Mouse (Mus musculus): ENCODE measurements at regions not wholly inside any gene's neighbourhood (a gene's known extent, or its start where the extent isn't known, plus 50 kb on each side); places are given as distances from the start of the nearest gene placed in this dataset.

GRCm38 (mm10) chr12:54446356-54446755 lies 210.0 kb downstream of the Sptssa start:
- Histone ChIP-seq H3K4me3 (replicated peaks; ENCODE audit: extremely low read depth, low read depth, low read length) (no peak overlapping the region), H3K4me1 (ENCODE audit: control insufficient read depth, insufficient read depth, low read length) (no peaks in the 10 kb centered on the region)
- no peak for DNase-seq
- TF ChIP-seq CTCF (IDR thresholded peaks at IDR 0.05; ENCODE audit: insufficient read depth, low read length) (no peak), POLR2A (IDR thresholded peaks at IDR 0.05; ENCODE audit: borderline replicate concordance, extremely low read depth, low read depth, low read length) (no peak)
- WGBS = 79% methylated on average over 7 of the region's 7 CpGs

GRCm38 (mm10) chr12:54444416-54444815 lies 212.0 kb downstream of the Sptssa start:
- Histone ChIP-seq H3K4me3 (replicated peaks; ENCODE audit: extremely low read depth, low read depth, low read length) (no peak overlapping the region), H3K4me1 (ENCODE audit: control insufficient read depth, insufficient read depth, low read length) (no peaks in the 10 kb centered on the region)
- DNase-seq = no peak
- no peak for TF ChIP-seq CTCF (IDR thresholded peaks at IDR 0.05; ENCODE audit: insufficient read depth, low read length)
- TF ChIP-seq POLR2A (IDR thresholded peaks at IDR 0.05; ENCODE audit: borderline replicate concordance, extremely low read depth, low read depth, low read length) = no peak
- WGBS = 44% methylated on average over 4 of the region's 4 CpGs

- no peaks in the 10 kb centered on the region for H3K4me1 ChIP-seq (ENCODE audit: control insufficient read depth, insufficient read depth, low read length)
- TF ChIP-seq CTCF (IDR thresholded peaks at IDR 0.05; ENCODE audit: insufficient read depth, low read length) (no peak), POLR2A (IDR thresholded peaks at IDR 0.05; ENCODE audit: borderline replicate concordance, extremely low read depth, low read depth, low read length) (no peak)
- peak; percentile 10 for DNase-seq
- WGBS = 52% methylated on average over 2 of the region's 2 CpGs
- H3K4me3 ChIP-seq (replicated peaks; ENCODE audit: extremely low read depth, low read depth, low read length) = no peak overlapping the region
Observed at GRCm38 (mm10) chr12:54443285-54443684, 213.1 kb downstream of the Sptssa start.

DNA sequence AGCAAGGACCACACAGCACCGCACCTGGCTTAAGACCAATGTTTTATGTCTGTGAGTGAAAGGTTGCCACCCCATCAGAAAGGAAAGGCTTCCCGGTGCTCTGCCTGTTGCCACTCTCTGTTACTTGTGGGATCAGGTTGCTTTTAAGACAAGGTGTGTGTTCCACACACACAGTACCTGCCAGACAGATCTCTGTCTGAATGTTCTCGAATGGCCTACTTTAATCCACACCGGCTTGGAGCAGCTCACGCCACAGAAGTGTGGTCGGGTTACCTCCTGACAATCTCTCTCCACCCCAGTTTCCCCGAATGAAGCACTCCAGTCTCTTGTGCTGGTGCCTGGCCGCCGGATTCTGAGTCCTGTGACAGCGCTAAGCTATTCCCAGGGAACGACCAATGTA lies 214.0 kb downstream of the Sptssa start:
- TF ChIP-seq POLR2A (IDR thresholded peaks at IDR 0.05; ENCODE audit: borderline replicate concordance, extremely low read depth, low read depth, low read length) = no peak
- TF ChIP-seq CTCF (IDR thresholded peaks at IDR 0.05; ENCODE audit: insufficient read depth, low read length) = no peak
- no peak overlapping the region for H3K4me3 ChIP-seq (replicated peaks; ENCODE audit: extremely low read depth, low read depth, low read length)
- 69% methylated on average over 11 of the region's 11 CpGs for WGBS
- peaks cover 3% of the 10 kb centered on the region; the same call in 1 of the 2 replicates for H3K4me1 ChIP-seq (ENCODE audit: control insufficient read depth, insufficient read depth, low read length)
- no peak for DNase-seq

- 79% methylated on average over 6 of the region's 6 CpGs for WGBS
Observed at GRCm38 (mm10) chr12:54440851-54441593, 215.4 kb downstream of the Sptssa start.

DNA sequence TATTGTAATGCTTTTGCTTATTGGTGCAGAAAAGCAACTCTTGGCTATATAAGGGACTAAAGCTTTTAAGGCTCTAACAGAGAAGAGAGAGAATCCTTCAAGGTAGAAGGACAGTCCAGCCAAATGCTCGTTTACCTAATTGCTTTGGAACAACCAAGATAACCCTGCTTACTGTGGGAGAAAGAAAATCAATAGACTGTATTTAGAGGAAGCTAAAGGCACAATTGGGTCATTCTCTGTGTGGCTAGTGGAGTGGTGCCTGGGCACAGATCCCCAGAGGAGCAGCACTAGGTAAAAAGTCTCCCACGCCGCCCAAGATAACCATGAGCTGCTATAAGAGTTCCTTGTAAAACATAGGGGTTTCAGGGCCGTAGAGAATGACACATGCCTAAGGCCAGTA lies 217.6 kb downstream of the Sptssa start:
- DNase-seq = no peak
- 91% methylated on average over 4 of the region's 4 CpGs for WGBS
- no peak for TF ChIP-seq CTCF (IDR thresholded peaks at IDR 0.05; ENCODE audit: insufficient read depth, low read length)
- no peak for TF ChIP-seq POLR2A (IDR thresholded peaks at IDR 0.05; ENCODE audit: borderline replicate concordance, extremely low read depth, low read depth, low read length)

More at GRCm38 (mm10) chr12:54440851-54441593, 215.4 kb downstream of the Sptssa start:
- no peak for TF ChIP-seq POLR2A (IDR thresholded peaks at IDR 0.05; ENCODE audit: borderline replicate concordance, extremely low read depth, low read depth, low read length)
- no peak for TF ChIP-seq CTCF (IDR thresholded peaks at IDR 0.05; ENCODE audit: insufficient read depth, low read length)
- no peak overlapping the region for H3K4me3 ChIP-seq (replicated peaks; ENCODE audit: extremely low read depth, low read depth, low read length)
- peaks cover 3% of the 10 kb centered on the region; the same call in 1 of the 2 replicates for H3K4me1 ChIP-seq (ENCODE audit: control insufficient read depth, insufficient read depth, low read length)
- DNase-seq = no peak

GRCm38 (mm10) chr12:54425236-54425635 lies 221.6 kb upstream of the Egln3 start:
- no peak for DNase-seq
- 80% methylated on average over 6 of the region's 6 CpGs for WGBS
- Histone ChIP-seq H3K4me3 (replicated peaks; ENCODE audit: extremely low read depth, low read depth, low read length) (no peak overlapping the region), H3K4me1 (ENCODE audit: control insufficient read depth, insufficient read depth, low read length) (no peaks in the 10 kb centered on the region)
- no peak for TF ChIP-seq CTCF (IDR thresholded peaks at IDR 0.05; ENCODE audit: insufficient read depth, low read length)
- no peak for TF ChIP-seq POLR2A (IDR thresholded peaks at IDR 0.05; ENCODE audit: borderline replicate concordance, extremely low read depth, low read depth, low read length)

More for the DNA sequence above, 217.6 kb downstream of the Sptssa start:
- H3K4me3 ChIP-seq (replicated peaks; ENCODE audit: extremely low read depth, low read depth, low read length) = no peak overlapping the region
- H3K4me1 ChIP-seq (ENCODE audit: control insufficient read depth, insufficient read depth, low read length) = peaks cover 3% of the 10 kb centered on the region; the same call in 1 of the 2 replicates

GRCm38 (mm10) chr12:54414829-54415228 lies 211.2 kb upstream of the Egln3 start:
- TF ChIP-seq CTCF (IDR thresholded peaks at IDR 0.05; ENCODE audit: insufficient read depth, low read length) (no peak), POLR2A (IDR thresholded peaks at IDR 0.05; ENCODE audit: borderline replicate concordance, extremely low read depth, low read depth, low read length) (no peak)
- WGBS = 64% methylated on average over 1 of the region's 1 CpGs
- Histone ChIP-seq H3K4me1 (ENCODE audit: control insufficient read depth, insufficient read depth, low read length) (no peaks in the 10 kb centered on the region), H3K4me3 (replicated peaks; ENCODE audit: extremely low read depth, low read depth, low read length) (no peak overlapping the region)
- no peak for DNase-seq

- no peaks in the 10 kb centered on the region for H3K4me1 ChIP-seq (ENCODE audit: control insufficient read depth, insufficient read depth, low read length)
- 71% methylated on average over 5 of the region's 5 CpGs for WGBS
- no peak for TF ChIP-seq POLR2A (IDR thresholded peaks at IDR 0.05; ENCODE audit: borderline replicate concordance, extremely low read depth, low read depth, low read length)
- TF ChIP-seq CTCF (IDR thresholded peaks at IDR 0.05; ENCODE audit: insufficient read depth, low read length) = no peak
- H3K4me3 ChIP-seq (replicated peaks; ENCODE audit: extremely low read depth, low read depth, low read length) = no peak overlapping the region
- no peak for DNase-seq
Observed at GRCm38 (mm10) chr12:54414201-54414600, 210.5 kb upstream of the Egln3 start.

- DNase-seq = no peak
- TF ChIP-seq POLR2A (IDR thresholded peaks at IDR 0.05; ENCODE audit: borderline replicate concordance, extremely low read depth, low read depth, low read length) (no peak), CTCF (IDR thresholded peaks at IDR 0.05; ENCODE audit: insufficient read depth, low read length) (no peak)
- WGBS = 85% methylated on average over 7 of the region's 7 CpGs
- Histone ChIP-seq H3K4me1 (ENCODE audit: control insufficient read depth, insufficient read depth, low read length) (no peaks in the 10 kb centered on the region), H3K4me3 (replicated peaks; ENCODE audit: extremely low read depth, low read depth, low read length) (no peak overlapping the region)
Observed at GRCm38 (mm10) chr12:54410038-54410605, 206.5 kb upstream of the Egln3 start.

All from lung, adult 2 months (tissue).